Mouse (Mus musculus): ENCODE data around the gene Ahnak. TPM values are rescaled to one million over a fixed set of nuclear protein-coding genes. Genes with fewer than 3 reads are reported as not detected.

The Ahnak gene
- 5.3 and 8.9 TPM in 2 replicates for polyA plus RNA-seq (2016; fragmentation: Nextera tagmentation; extraction: Ambion mirVana)

- DNase-seq (ENCODE audit: low spot score) = peak; percentile 78
- Histone ChIP-seq H3K36me3 (no peaks in the 10 kb centered on the region), H3K27me3 (ENCODE audit: low read depth, poor library complexity, severe bottlenecking) (peaks cover 20% of the 10 kb centered on the region), H3K27ac (peak within 1 kb of the TSS; percentile 91), H3K9me3 (replicated peaks) (no peaks in the 10 kb centered on the region), H3K4me3 (peak within 1 kb of the TSS; percentile 75), H3K4me1 (peaks cover 65% of the 10 kb centered on the region)
- under 1% methylated on average over 41 of the region's 42 CpGs for WGBS
Observed at GRCm38 (mm10) chr19:8989066-8989566, at the start of gene Ahnak. TSS of gene Ahnak (plus strand) at chr19:8989284.

DNA sequence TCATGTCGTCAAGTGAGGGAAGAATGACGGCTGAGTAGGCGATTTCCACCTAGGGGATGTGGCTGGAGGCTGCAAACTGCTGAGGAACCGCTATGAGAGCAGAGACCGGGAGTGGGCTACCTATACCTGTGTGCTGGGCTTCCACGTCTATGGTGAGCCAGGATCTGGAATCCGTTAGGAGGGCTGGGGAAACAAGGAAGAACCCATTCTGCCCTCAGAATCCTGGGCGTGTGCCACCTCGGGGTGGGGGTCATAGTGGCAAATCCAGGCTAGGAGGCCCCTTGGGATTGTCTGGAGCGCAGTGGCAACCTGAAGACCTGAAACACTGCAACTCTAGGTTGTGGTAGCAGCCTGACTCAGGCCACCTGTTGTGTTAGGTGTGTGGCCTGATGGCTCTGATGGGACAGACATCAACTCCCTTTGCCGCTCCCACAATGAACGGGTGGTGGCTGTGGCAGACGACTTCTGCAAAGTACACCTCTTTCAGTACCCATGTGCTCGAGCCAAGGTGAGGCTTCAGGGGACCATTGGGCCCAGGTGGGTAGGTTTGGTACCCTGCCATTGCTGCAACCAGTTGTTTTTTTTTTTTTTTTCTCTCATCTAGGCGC is 48.5 kb upstream of the Ahnak start:
- Histone ChIP-seq H3K4me3 (peak overlapping the region; percentile 85), H3K27me3 (ENCODE audit: low read depth, poor library complexity, severe bottlenecking) (no peaks in the 10 kb centered on the region), H3K4me1 (peaks cover 36% of the 10 kb centered on the region), H3K27ac (peak overlapping the region; percentile 99), H3K36me3 (peaks cover 78% of the 10 kb centered on the region), H3K9me3 (replicated peaks) (no peaks in the 10 kb centered on the region)
- no peak for DNase-seq (ENCODE audit: low spot score)
- 82% methylated on average over 15 of the region's 15 CpGs for WGBS

DNA sequence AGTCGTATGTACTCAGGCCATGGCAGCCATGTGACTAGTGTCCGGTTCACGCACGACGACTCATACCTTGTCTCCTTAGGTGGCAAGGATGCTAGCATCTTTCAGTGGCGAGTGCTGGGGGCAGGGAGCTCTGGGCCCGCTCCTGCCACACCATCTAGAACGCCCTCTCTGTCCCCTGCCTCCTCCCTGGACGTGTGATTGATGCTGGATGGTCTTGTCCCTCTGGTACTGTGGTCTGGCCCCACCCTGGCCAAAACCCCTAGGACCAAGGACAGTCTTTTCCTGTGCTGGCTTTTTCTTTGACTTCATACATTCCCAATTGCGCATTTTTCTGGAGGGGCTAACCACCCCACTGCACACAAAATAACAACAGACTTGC is 48.0 kb upstream of the Ahnak start:
- DNase-seq (ENCODE audit: low spot score) = peak; percentile 41
- WGBS = 30% methylated on average over 10 of the region's 10 CpGs

GRCm38 (mm10) chr19:8941515-8942217 is 47.4 kb upstream of the Ahnak start, which contains the start of gene Mta2:
TSS of gene Mta2 (plus strand) at chr19:8941875.
- DNase-seq (ENCODE audit: low spot score) = peak; percentile 98
- Histone ChIP-seq H3K4me3 (peak within 1 kb of the TSS; percentile 85), H3K27ac (peak within 1 kb of the TSS; percentile 99), H3K4me1 (peaks cover 36% of the 10 kb centered on the region), H3K27me3 (ENCODE audit: low read depth, poor library complexity, severe bottlenecking) (no peaks in the 10 kb centered on the region), H3K36me3 (peaks cover 78% of the 10 kb centered on the region), H3K9me3 (replicated peaks) (no peaks in the 10 kb centered on the region)
- WGBS = under 1% methylated on average over 64 of the region's 64 CpGs

More for the DNA sequence above, 48.0 kb upstream of the Ahnak start:
- Histone ChIP-seq H3K27ac (peak overlapping the region; percentile 99), H3K4me1 (peaks cover 36% of the 10 kb centered on the region), H3K9me3 (replicated peaks) (no peaks in the 10 kb centered on the region), H3K27me3 (ENCODE audit: low read depth, poor library complexity, severe bottlenecking) (no peaks in the 10 kb centered on the region), H3K4me3 (peak overlapping the region; percentile 85), H3K36me3 (peaks cover 78% of the 10 kb centered on the region)

- DNase-seq (ENCODE audit: low spot score) = peak; percentile 80
- H3K36me3 ChIP-seq = peaks cover 77% of the 10 kb centered on the region
- WGBS = under 1% methylated on average over 44 of the region's 46 CpGs
Observed at GRCm38 (mm10) chr19:8942276-8942964, 46.7 kb upstream of the Ahnak start.

DNA sequence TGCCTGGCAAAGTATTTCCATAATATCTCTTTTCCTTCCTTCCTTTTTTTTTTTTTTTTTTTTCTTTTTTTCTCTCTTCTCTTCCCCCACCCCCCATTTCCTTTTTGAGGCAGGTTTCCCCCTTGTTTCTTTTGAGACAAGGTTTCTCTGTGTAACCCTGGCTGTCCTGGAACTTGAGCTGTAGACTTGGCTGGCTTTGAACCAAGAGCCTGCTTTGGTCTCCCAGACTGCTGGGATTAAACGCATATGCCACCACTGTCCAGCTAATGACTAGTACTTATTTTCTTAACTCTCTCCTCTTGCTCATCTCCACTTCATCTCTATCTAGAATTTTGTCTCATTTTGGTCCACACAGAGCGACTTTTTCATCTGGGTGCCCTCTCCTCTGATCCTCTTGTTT is 46.0 kb upstream of the Ahnak start:
- Histone ChIP-seq H3K27ac (peak overlapping the region; percentile 99), H3K4me1 (peaks cover 36% of the 10 kb centered on the region), H3K4me3 (peak overlapping the region; percentile 85), H3K27me3 (ENCODE audit: low read depth, poor library complexity, severe bottlenecking) (no peaks in the 10 kb centered on the region), H3K36me3 (peaks cover 77% of the 10 kb centered on the region), H3K9me3 (replicated peaks) (no peaks in the 10 kb centered on the region)
- 72% methylated on average over 2 of the region's 2 CpGs for WGBS
- DNase-seq (ENCODE audit: low spot score) = no peak

More at GRCm38 (mm10) chr19:8942276-8942964, 46.7 kb upstream of the Ahnak start:
- Histone ChIP-seq H3K27me3 (ENCODE audit: low read depth, poor library complexity, severe bottlenecking) (no peaks in the 10 kb centered on the region), H3K9me3 (replicated peaks) (no peaks in the 10 kb centered on the region), H3K4me3 (peak overlapping the region; percentile 85), H3K27ac (peak overlapping the region; percentile 99), H3K4me1 (peaks cover 36% of the 10 kb centered on the region)

GRCm38 (mm10) chr19:8944062-8944461 is 45.0 kb upstream of the Ahnak start:
- Histone ChIP-seq H3K4me3 (peak overlapping the region; percentile 85), H3K36me3 (peaks cover 77% of the 10 kb centered on the region), H3K9me3 (replicated peaks) (no peaks in the 10 kb centered on the region), H3K27ac (no peak overlapping the region), H3K4me1 (peaks cover 36% of the 10 kb centered on the region), H3K27me3 (ENCODE audit: low read depth, poor library complexity, severe bottlenecking) (no peaks in the 10 kb centered on the region)
- 78% methylated on average over 5 of the region's 5 CpGs for WGBS
- no peak for DNase-seq (ENCODE audit: low spot score)

DNA sequence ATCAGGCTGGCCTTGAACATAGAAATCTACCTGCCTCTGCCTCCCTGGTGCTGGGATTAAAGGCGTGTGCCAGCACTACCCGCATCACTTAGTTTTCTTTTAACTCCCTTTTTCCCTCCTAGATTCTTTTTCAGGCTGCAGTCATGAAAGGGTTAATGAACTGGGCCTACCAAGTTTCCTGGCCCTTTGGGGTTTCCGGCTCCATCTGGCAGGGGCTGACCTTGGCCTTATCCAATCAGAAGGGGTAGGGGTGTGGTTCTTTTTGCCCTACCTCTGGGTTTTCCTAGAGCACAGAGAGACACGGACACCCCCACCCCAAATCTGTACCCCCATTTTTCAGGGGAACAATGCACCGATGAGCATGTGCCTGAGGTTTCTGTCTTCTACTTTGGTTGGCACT is 44.3 kb upstream of the Ahnak start:
- peak overlapping the region; percentile 85 for H3K4me3 ChIP-seq
- peaks cover 36% of the 10 kb centered on the region for H3K4me1 ChIP-seq
- H3K9me3 ChIP-seq (replicated peaks) = no peaks in the 10 kb centered on the region
- no peak overlapping the region for H3K27ac ChIP-seq
- peak; percentile 81 for DNase-seq (ENCODE audit: low spot score)
- 55% methylated on average over 5 of the region's 5 CpGs for WGBS
- H3K27me3 ChIP-seq (ENCODE audit: low read depth, poor library complexity, severe bottlenecking) = no peaks in the 10 kb centered on the region
- H3K36me3 ChIP-seq = peaks cover 78% of the 10 kb centered on the region

DNA sequence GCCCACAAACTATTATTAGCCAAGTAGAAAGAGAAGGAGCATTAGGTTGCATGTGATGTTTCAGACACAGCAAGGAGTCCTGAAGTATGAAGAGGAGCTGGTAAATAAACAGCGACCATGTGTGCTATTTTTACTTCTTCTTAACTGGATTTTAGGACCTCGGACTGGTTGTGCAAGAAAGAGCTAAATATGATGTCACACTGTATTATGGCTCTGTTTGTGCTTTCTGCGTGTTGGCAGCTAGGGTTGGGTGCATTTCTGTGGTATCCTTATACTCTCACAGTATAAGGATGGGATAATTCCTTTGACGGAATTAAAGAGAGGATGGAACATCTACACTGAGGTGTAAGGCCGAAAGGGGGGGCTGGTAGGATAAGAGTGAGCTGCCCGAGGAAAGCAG is 43.8 kb upstream of the Ahnak start:
- Histone ChIP-seq H3K27ac (no peak overlapping the region), H3K4me1 (peaks cover 34% of the 10 kb centered on the region), H3K4me3 (peak overlapping the region; percentile 85), H3K27me3 (ENCODE audit: low read depth, poor library complexity, severe bottlenecking) (no peaks in the 10 kb centered on the region), H3K36me3 (peaks cover 78% of the 10 kb centered on the region), H3K9me3 (replicated peaks) (no peaks in the 10 kb centered on the region)
- 89% methylated on average over 6 of the region's 6 CpGs for WGBS
- DNase-seq (ENCODE audit: low spot score) = no peak

- Histone ChIP-seq H3K27me3 (ENCODE audit: low read depth, poor library complexity, severe bottlenecking) (no peaks in the 10 kb centered on the region), H3K4me3 (no peak overlapping the region), H3K4me1 (peaks cover 21% of the 10 kb centered on the region), H3K9me3 (replicated peaks) (no peaks in the 10 kb centered on the region), H3K36me3 (peaks cover 89% of the 10 kb centered on the region), H3K27ac (no peak overlapping the region)
- DNase-seq (ENCODE audit: low spot score) = no peak
- WGBS = 91% methylated on average over 7 of the region's 7 CpGs
Observed at GRCm38 (mm10) chr19:8946929-8947328, 42.2 kb upstream of the Ahnak start.

- Histone ChIP-seq H3K27ac (no peak overlapping the region), H3K4me1 (peaks cover 19% of the 10 kb centered on the region), H3K9me3 (replicated peaks) (no peaks in the 10 kb centered on the region), H3K27me3 (ENCODE audit: low read depth, poor library complexity, severe bottlenecking) (no peaks in the 10 kb centered on the region), H3K4me3 (no peak overlapping the region), H3K36me3 (peaks cover 80% of the 10 kb centered on the region)
- WGBS = 95% methylated on average over 5 of the region's 5 CpGs
- no peak for DNase-seq (ENCODE audit: low spot score)
Observed at GRCm38 (mm10) chr19:8950190-8950589, 38.9 kb upstream of the Ahnak start.

GRCm38 (mm10) chr19:8952241-8952640 is 36.8 kb upstream of the Ahnak start:
- Histone ChIP-seq H3K4me1 (peaks cover 20% of the 10 kb centered on the region), H3K27me3 (ENCODE audit: low read depth, poor library complexity, severe bottlenecking) (no peaks in the 10 kb centered on the region), H3K4me3 (peak overlapping the region; percentile 6; the same call in 1 of the 2 replicates), H3K9me3 (replicated peaks) (no peaks in the 10 kb centered on the region), H3K27ac (no peak overlapping the region), H3K36me3 (peaks cover 80% of the 10 kb centered on the region)
- no peak for DNase-seq (ENCODE audit: low spot score)
- 95% methylated on average over 9 of the region's 9 CpGs for WGBS
